Mouse (Mus musculus): ENCODE measurements at regions not wholly inside any gene's neighbourhood (a gene's known extent, or its start where the extent isn't known, plus 50 kb on each side); places are given as distances from the start of the nearest gene placed in this dataset.

DNA sequence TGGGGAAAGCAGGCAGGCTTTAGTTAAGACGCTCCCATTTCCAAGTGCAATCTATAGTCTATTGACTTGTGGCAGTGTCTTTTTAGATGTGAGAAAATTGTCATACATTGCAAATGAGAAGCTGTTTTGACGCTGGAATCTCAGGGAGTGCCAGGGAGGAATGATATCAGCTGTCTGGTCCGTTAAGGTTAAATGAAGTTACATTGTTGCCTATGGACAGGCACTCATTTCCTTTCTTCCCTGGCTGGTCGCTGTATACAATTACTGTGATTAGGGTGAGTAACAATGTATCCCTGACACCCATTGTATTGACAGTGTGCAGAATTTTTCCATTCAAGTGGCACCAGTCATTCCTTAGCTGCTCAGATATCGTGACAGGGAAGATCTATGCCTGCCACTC is 168.3 kb downstream of the Gpat3 start:
- TF ChIP-seq POLR2A (IDR thresholded peaks at IDR 0.05; ENCODE audit: low read depth, low read length) (no peak), E2F4 (IDR thresholded peaks at IDR 0.05; ENCODE audit: insufficient replicate concordance, low read depth, low read length) (no peak), CTCF (conservative IDR thresholded peaks at IDR 0.05 in 1 of 2, IDR thresholded peaks at IDR 0.05 in 1 of 2; ENCODE audit: low read depth in 2 of 2, low read length in 2 of 2) (no peak), ZKSCAN1 (IDR thresholded peaks at IDR 0.05; ENCODE audit: borderline replicate concordance, low read depth, low read length) (no peak)

All from CH12.LX (cell line).